Mouse (Mus musculus) retina, embryonic 14.5 days (tissue): ENCODE data around the gene Slc45a3.

ENCODE experiments used
- DNase-seq: peaks from one replicate; pipeline ENCODE4 v3.0.0-alpha.2; 2015; ENCODE audit warnings: low spot score

Slc45a3 gene

DNA sequence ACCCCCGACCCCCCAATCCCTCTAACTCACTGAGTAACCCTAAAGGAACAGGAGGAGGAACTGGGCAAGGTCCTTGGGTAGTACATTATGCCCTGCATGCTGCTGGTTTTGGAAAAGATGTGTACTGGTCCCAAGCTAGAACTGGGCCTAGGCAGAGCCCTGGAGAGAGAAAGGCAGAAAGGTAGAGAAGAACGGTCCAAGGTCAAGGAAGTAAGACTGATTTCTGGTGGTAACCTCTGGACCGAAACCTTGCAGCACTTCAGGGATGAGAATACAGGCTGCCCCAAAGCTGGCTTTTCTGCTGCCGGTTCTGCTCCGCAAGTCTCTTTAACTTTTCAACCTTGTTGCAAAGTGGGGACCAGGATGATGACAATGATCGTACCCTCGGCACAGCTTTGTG is 1.8 kb downstream of the Slc45a3 start:
- DNase-seq = no peak

DNA sequence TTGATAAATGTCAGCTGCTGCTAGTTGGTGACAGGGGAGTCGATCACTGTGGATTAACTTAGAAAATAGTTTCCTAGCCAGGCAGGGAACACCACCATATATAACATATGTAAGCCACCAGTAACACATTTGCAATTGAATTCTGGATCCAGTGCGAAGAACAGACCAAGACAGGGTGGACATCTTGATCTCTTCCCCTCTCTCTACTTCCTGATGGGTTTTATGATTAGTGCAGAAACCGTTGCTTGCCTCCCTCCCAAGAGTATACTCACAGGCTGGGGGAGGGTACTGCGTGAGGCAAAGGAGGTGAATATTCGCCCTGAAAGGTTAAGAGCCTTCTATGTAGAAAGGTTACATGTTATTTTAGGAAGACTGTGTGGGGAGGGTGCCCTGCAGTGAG is 3.1 kb downstream of the Slc45a3 start:
- DNase-seq = no peak

GRCm38 (mm10) chr1:131967336-131967735 is 4.6 kb downstream of the Slc45a3 start:
- DNase-seq = no peak

DNA sequence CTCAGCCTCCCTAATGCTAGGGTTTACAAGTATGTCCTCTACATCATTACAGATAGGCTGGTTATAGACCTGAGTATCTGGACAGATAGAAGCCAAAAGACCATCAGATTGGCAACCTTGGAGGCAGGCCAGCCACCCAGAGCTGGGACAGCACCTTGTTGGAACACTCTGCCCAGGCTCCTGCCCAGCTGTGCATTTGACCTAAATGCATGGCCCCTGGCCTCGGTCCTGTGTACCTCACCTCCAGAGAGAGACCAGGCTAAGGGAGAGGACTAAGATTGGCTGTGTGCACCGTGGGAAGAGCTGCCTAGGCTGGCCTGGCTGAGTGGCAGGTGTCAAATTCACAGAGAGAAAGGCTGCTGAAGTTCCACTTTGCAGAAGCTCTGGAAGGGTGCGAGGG is 5.8 kb downstream of the Slc45a3 start:
- DNase-seq = no peak

DNA sequence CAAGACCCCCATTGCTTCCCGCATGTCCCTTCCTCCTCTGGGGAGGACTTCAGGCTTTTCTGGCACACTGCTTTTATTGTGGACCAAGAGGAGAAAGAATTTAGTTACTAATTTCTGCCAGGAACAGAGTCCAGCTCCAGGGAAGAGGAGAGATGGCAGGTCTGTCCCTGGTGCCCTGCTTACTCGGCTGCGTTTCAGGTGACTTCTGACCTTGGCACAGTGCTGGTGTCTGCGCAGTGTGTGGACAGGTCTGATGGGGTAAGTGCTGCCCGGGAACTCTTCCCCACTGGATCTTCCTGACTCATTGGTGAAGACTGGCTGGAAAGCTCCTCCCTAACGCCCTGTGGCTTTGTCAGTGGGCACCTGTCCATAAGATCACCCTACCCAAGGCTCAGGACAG is 6.2 kb downstream of the Slc45a3 start:
- DNase-seq = no peak

DNA sequence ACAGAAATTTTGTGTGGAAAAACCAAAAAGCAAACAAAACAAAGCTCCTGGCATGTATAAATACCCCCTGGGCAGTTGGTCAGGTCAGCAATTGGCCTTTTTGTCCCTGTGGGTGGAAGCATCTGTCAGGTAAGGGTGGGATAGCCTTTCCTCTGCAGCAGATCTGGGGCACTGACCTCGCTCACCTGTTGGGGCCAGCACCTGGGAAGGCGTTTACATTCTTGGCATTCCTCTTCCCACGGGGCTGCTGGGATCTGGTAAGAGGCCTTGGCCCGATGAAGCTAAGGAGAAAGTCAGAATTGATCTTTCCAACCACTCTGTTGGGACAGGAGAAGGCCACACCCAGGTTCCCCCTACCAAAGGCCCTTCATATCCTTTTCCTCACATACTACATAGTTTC is 7.1 kb downstream of the Slc45a3 start:
- DNase-seq = no peak

DNA sequence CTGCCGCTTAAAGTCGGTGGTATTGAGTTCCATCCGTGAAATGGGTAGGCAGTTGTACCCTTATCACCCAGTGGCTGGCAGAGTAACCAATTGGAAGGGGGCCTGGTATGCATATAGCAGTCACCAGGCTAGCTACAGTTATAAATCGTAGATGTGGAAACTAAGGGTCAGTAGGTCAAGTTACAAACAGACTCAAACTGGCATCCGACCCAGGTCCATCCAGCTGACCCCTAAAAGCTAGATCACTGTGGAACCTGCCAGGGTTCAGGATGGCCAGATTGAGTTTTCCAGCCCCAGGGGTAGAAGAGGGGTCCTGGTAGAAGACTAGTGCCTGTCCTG is 7.5 kb downstream of the Slc45a3 start:
- DNase-seq = no peak

DNA sequence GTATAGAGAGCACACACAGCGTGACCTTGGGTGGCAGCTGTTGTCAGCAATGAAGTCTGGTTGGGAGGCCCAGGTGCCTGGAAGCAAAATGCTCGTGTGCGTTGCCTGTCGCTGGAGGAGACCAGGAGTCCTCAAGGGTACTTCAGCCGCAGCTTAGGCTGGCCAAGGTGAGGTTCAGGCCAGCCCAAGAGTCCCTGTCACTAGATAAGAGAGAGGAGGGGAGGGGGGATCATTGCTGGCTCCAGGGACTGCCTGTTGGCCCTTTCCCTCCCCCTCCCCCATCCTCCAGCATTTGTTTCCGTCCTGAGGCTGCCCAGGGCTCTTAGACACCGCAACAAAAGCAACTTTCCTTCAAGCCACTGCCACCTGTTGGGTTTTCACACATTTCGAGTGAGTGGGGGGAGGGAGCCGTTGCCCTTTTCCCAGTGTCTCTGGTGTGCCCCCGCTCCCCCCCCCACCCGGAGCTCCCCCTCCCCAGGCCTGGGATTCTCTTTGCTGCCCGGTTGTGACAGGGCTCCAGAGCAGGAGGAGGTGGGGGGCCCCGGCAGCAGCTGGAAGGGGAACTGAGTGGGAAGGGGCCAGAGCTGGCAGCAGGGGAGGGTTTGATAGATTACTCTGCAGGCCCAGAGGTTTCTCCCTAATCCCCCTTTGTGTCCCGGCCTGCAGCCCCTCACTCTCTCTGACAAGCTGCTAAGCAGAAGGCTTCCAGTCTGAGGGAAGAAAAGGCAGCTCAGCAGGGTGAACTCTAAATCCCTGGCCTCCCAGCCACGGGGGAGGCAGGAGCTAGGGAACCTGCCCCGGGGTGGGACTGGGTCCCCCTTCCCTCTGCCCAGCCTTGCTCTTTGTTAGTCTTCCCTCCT is 8.1 kb downstream of the Slc45a3 start:
- peak; percentile 70 for DNase-seq

- peak; percentile 57 for DNase-seq
These were observed 9.2 kb downstream of the Slc45a3 start for GRCm38 (mm10) chr1:131971771-131972497.

DNA sequence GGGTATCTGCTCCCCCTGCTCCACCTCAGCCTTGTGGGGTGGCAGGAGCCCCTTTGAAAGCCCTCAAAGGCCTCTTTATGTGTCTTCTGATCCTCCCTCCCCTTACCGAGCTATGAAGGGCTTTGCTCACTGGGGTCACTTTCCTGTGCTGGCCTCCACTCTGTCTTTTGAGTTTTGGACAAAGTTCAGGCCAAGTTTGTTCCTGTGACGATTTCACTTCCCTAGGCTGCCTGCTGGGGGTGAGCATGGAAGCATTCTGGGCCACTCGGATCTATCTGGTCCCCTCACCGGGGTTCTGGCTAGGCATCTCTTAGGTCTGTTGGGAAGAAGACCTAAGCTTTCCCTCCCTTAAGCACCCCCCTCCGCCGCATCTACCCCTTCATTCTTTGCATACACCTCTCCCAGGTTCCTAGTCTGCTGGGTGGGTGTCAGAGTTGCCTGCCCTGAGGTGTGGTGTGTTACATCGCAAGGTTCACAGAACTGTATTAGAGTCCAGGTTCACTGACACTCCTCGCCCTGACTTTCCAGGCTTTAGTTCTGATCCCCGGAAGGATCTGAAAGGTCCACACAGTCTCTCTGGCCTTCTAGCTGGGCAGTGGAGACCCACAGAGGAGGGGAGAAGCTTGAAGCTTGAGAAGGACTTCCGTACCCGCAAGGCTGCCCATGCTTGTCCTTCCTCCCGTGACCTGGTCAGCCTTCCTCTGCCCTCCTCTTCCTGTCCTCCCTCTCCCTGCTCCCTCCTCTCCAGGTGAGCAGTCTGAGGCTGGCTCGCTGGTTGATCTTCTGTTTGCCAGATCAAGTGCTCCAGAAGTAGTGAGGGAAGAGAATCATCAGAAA is 9.9 kb downstream of the Slc45a3 start:
- DNase-seq = no peak

GRCm38 (mm10) chr1:131973991-131974390 is 11.2 kb downstream of the Slc45a3 start:
- no peak for DNase-seq

- DNase-seq = no peak
These were observed 14.1 kb downstream of the Slc45a3 start for GRCm38 (mm10) chr1:131976886-131977285.

DNA sequence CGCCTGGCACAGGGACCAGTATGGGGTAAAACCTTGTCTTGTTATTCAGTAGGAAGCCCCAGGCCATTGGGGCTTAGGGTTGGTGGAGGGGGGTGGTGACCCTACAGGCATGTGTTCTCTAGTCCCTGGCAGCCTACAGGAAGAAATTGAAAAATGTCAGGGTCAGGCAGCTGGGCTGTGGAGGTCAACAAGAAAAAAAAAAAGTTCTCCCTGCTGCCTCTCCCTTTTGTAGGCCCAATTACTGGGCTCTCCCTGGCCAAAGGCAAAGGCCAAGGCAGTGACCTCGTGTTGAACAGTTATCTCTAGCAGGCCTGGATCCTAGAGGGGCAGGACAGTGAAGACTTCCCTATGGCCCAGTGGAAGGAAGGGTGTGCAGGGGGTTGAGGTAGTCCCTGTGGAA is 17.7 kb downstream of the Slc45a3 start:
- DNase-seq = no peak

DNA sequence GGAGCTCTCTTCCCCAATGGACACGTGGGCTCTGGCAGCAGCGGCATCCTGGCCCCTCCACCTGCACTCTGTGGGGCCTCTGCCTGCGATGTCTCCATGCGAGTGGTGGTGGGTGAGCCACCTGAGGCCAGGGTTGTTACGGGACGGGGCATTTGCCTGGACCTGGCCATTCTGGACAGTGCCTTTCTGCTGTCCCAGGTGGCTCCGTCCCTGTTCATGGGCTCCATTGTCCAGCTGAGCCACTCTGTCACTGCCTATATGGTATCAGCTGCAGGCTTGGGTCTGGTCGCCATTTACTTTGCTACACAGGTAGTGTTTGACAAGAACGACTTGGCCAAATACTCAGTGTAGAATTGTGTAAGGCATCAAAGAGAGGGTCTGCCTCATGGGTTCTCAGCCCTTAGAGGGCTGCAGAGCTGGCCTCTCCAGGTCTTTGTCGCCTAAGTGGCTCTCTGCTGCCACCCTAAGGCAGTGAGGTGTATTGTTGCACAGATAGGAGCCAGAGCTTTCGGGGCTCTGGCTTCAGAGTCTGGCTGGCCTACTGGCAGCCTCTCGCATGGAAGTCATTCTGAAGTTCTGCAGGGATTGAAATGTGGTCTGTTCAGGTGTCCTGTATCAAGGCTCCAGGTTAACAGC is 18.7 kb downstream of the Slc45a3 start:
- peak; percentile 89 for DNase-seq

DNA sequence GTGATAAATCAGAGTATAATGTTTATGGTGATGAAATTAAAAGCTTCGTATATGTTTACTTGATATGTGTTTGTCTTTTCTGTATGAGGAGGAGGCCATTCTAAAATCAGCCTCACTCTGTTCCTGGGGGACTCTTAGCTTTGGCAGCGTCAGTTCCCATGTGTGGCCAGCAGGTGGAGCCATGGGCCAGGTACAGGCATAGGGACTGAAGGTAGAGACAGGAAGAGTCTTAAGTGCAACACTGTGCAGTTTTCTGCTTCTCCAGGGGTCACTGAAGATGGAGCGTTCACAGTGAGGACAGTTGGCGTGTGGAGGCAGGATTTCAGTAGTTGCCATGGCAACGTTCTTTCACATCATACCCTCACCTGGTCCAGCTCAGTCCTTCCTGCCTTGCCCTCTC is 20.1 kb downstream of the Slc45a3 start:
- peak; percentile 85 for DNase-seq

DNA sequence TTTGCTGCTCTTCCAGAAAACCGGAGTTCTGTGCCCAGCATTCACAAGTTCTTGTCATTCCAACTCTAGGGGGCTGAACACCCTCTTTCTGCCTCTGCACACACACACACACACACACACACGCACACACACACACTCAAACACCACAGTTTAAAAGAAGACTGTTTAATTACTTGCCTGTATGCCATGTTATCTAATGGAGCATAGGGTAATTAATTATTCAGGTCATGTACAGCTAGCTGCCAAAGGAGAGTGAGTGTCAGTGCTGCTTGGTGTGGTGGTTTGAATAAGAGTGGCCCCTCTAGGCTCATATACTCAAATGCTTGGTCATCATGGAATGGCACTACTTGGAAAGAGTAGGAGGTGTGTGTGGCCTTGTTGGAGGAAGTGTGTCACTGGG is 21.0 kb downstream of the Slc45a3 start:
- no peak for DNase-seq

DNA sequence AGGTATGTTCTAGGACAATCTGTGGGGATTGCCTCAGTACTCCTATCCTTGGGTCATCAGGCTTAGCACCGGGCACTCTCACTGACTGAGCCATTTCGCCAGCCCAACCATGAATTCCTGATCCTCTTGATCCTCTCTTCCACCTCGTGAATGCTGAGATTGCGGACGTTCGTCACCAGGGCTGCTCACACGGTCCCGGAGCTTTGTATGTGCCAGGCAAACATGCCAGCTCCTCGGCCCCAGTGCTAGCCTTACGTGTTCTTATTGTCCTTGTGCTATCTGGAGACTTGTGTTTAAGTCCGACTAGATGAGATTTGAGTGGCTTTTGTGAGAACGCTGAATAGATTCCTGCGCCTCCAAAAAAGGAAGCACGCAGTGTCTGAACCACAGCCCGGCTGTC is 24.7 kb downstream of the Slc45a3 start:
- no peak for DNase-seq

DNA sequence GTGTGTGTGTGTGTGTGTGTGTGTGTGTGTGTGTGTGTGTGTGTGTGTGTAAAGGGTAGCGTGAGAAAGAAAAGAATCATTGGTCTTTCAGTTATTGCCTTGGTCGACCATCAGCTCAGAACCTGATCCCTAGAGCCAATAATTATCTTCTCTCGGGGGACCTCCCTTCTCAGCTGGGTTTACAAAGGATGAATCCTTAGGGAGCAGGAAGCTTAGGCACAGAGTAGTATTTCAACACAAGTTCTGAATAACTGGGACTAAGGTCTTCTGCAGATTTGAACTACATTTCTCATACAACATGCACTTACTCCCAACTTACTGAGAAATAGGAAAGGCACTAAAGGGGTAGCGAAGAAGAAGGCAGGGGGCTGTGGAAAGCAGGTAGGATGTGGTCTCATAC is 26.7 kb downstream of the Slc45a3 start:
- DNase-seq = no peak

DNA sequence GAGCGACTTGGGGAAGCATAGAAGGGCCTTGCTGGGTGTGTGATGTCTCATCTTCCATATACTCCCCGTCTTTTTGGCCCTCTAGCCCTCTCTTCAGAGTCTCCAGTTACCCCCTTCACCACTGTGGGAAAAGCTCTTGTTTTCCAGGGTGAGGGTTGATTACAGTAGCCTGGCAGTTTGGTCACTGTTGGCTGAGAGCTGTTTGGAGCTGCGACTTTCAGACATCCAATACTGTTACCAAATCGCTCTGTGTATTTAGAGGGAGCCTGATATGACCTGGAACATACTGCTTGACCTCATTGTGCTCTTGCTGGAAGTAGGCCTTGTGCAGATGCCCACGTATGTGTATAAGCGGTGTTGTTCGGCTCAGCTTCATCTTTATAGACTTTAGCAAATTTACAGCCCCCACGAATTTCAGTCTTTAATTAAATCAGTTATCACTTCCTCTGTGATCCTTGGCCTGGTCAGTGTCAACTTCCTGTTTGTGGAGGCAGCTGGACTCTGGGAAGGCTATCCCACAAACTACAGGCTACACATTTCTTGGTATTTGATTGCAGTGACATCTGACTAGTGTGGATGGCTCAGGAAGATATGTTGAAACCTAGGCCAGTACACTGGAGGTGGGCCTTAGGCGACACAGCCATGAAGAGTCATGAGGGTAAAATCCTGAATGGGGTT is 27.5 kb downstream of the Slc45a3 start:
- no peak for DNase-seq

DNA sequence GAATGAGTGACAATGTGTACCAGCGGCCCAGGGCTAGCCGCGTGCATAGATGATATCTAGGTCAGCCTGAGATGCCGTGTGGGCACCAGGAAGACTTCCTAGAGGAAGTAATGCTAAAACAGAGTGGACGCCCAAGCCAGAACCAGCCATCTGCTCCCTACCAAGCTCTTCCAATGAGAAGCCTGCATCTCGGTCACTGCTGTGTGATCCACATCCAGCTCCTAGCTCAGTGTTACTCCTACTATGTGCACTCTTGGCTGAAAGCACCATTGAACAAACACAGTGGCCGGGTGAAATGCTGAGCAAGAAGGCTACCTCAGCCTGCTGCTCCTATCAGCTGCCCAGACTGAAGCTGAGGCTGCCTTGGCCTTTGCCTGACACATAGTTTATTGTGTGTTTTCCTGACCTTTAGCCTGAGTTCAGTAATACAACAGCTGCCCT is 29.8 kb downstream of the Slc45a3 start:
- DNase-seq = no peak

DNA sequence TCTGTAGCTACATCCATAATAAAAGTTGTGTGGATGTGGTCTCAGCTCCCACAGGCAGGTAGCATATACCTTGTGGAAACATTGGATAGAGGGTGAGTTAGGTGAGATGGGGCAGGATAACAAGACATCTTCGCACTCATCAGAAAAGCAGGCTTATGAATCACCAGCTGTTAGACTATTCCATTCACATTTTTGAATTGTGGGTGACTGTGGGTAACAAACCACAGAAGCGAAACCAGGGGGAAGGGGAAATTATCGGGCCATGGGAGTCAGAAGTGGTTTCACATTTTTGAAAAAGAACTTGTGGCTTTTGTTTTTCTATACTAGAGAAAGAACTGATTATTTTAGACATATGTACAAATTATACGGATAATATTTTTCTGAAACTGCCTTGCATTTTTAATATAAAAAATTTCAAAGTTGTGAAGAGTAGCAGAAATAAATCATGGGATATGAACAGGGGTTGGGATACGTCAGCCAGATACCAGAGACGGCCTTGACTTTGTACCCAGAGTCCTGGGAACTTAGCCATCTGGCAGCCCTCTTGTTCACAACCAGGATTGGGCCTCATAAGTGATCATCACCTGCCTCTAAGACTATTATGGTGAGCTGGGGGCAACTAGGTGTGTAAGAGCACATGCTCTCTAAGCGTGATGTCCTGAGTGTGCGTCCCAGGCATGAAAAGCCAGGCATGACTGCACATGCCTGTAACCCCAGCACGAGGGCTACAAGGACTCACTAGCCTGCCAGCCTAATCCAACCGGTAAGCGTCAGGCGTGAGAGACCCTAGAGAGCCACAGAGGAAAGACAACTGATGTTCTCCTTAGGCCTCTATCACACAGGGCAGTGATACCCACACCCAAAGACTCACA is 30.6 kb downstream of the Slc45a3 start:
- DNase-seq = no peak
